Mouse (Mus musculus) inflammation-experienced regulatory T-cells, adult 6 months (primary cell): ENCODE data around the gene H2-M10.6. TPM values are rescaled to one million over a fixed set of nuclear protein-coding genes. Genes with fewer than 3 reads are reported as not detected.
"Not testable (repeated sequence)": the region's sequence is repeated elsewhere in the genome, so short reads cannot be mapped to it uniquely, and the experiment has no call there.

Experiments
- ATAC-seq: one replicate; pipeline ENCODE4 v1.8.0; 2017
- polyA plus RNA-seq, 3 experiments: library from polyadenylated mRNA; unstranded; fragments of 100-300 nt; shearing (Covaris generic); gene quantifications; one replicate each; pipeline ENCODE4 v1.2.1; 2017

The H2-M10.6 gene
- not detected for polyA plus RNA-seq

- ATAC-seq: no peak
Observed at GRCm38 (mm10) chr17:36811871-36812270, at the start of gene H2-M10.6. Gene H2-M10.6 (plus strand): TSS chr17:36812171.

GRCm38 (mm10) chr17:36763816-36764215 is 48.2 kb upstream of the H2-M10.6 start:
- ATAC-seq: no peak

DNA sequence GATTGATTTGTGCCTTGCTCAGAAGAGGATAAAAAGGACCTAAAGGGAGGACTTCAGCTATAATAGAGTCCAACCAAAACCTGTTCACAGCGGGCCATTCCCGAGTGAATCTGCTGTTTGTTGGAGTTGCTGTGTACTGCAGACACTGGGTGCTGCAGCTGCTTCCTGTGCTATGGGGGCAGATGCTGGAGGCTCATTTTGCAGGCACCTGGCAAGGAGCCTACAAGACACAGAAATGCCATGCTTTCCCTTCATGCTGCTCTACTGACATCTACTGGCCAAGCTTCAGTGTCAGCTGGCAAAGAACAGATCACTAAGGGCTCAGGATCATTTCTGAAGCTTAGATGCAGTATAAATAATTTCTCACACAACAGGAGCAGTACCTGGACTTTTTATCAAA is 47.7 kb upstream of the H2-M10.6 start:
- ATAC-seq: not testable (repeated sequence)

DNA sequence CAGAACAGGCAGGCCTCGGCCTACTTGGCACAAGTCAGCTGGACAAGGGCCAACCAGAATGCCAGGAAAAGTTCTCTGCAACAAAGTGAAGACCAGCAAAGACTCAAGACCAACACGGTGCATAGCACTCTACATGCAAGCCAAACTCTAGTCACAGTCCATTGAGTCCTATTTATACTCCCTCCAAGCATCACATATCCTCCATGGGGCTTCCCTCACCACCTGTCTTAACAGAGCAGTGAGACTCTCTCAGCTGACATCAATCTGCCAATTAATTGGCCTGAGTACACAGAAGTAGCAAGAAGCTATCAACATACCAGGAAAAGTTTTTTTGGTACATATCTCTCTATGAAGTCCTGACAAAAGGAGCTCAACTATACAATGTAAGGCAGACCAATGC is 46.6 kb upstream of the H2-M10.6 start:
- ATAC-seq: not testable (repeated sequence)

DNA sequence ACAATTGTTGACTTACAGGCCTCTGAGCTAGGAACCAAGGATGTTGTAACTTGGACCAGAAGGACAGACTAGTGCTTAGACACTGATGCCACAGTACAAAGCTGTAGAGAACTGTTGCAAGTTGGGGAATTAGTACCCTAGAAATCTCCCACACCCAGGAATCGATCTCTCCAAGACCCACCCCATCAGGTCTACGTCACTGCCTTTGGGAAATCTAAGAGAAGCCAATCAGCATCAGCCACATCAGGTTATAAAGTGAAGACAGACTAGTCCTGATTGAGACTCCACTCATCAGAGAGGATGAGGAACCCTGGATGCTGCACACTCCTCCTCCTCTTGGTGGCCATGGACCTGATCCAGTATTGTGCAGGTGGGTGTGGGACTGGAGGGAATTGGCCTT is 39.4 kb upstream of the H2-M10.6 start, which contains the start of gene H2-M10.5:
Gene H2-M10.5, plus strand, starts transcription at position 301 of the 400 bp plus-strand sequence.
- ATAC-seq: not testable (repeated sequence)

- no peak for ATAC-seq
Observed at GRCm38 (mm10) chr17:36781533-36781932, 30.4 kb upstream of the H2-M10.6 start.

GRCm38 (mm10) chr17:36786483-36786886 is 25.5 kb upstream of the H2-M10.6 start:
- peak; percentile 46 for ATAC-seq

- no peak for ATAC-seq
Observed at GRCm38 (mm10) chr17:36788351-36788750, 23.6 kb upstream of the H2-M10.6 start.

- ATAC-seq: peak; percentile 56
Observed at GRCm38 (mm10) chr17:36788801-36789200, 23.2 kb upstream of the H2-M10.6 start.

DNA sequence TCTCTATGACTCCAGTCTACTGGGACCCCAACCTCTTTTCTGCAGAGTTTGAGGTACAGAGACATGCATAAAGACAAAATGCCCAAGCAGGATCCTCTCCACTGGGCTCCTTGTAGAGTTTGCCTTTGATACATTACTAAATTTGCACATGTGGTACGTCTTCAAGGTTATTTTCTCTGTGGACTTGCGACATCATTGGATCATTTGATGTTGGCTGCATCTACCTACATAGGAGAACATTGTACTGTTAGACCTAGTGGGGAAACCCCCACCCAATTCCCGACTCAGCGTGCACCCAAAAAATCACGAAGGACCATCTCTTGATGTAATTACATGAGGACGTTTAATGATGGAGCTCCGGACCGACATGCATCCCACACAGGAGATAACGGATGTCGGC is 12.5 kb upstream of the H2-M10.6 start:
- no peak for ATAC-seq

- ATAC-seq: not testable (repeated sequence)
Observed at GRCm38 (mm10) chr17:36799921-36800462, 12.0 kb upstream of the H2-M10.6 start.

DNA sequence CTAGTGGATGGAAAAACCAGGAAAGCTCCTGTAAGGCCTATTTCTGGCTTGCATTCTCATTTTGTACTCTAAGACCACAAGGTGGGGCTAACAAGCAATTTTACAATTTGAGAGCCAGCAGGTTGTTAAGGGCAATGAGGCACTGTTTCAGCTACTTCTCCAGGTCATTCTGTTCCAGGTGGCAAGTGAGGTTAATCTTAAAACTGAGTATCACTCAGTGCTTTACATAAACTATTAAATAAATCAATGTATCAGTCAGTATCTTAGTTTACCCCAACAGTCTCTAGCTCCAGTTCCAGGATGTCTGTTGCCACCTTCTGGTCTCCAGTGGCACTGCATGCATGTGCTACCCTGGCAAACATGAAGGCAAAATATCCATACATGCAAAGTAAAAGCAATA is 12.0 kb downstream of the H2-M10.6 start:
- peak; percentile 65 for ATAC-seq

GRCm38 (mm10) chr17:36825525-36825924 is 13.6 kb downstream of the H2-M10.6 start:
- ATAC-seq: peak; percentile 57

DNA sequence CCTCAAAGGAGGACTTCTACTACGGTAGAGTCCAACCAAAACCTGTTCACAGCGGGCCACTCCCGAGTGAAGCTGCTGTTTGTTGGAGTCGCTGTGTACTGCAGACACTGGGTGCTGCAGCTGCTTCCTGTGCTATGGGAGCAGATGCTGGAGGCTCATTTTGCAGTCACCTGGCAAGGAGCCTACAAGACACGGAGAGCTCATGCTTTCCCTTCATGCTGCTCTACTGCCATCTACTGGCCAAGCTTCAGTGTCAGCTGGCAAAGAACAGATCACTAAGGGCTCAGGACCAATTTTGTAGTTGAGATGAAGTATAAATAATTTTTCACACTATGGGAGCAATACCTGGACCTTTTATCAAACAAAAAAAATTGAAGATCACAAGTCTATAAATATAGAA is 14.0 kb downstream of the H2-M10.6 start:
- peak; percentile 76 for ATAC-seq

DNA sequence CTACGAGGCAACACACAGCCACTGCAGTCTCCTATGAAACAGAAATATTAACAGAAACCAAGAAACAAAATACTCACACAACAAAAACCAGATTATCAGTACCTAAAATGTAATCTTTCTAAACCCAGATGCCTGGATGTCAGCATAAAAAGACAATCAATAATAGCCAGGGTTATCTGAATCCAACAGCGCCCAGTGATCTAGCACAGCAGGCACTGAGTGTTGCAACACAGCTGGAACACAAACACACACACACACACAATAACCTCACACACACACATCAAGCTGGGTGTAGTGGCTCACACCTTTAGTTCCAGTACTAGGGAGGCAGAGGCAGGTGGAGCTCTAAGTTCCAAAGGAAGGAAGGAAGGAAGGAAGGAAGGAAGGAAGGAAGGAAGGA is 16.5 kb downstream of the H2-M10.6 start:
- ATAC-seq: no peak

DNA sequence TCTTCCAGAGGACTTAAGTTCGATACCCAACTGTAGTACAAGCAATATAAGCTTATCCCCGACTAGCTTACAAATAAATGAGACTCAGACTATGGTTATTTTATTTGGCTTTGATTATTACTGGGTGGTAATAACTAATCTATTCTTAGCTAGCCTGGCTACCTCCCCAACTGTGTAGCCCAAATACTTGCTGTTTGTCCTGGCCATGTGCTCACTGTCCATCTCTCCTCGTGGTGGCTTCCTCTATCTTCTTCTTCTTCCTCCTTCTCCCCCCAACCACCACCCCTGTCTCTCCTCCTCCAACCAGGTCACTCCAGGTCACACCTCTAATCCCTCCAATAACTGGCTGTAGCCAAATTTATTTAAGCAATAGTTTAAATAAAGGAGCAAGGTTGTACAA is 18.5 kb downstream of the H2-M10.6 start:
- no peak for ATAC-seq

DNA sequence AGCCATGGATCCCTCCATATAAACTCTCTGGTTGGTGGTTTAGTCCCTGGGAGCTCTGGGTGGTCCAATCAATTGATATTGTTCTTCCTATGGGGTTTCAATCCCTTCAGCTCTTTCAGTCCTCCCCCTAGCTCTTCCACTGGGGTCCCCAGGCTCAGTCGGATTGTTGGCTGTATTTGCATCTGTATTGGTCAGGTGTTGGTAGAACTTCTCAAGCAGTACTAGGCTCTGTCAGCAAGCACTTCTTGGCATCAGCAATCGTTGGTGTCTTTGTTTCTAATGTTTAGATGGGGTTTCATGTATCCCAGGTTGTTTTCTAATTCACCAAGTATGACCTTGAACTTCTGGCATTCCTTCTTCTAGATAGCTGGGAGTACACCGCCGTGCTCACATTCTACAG is 20.7 kb downstream of the H2-M10.6 start:
- no peak for ATAC-seq

GRCm38 (mm10) chr17:36835591-36836426 is 23.8 kb downstream of the H2-M10.6 start:
- ATAC-seq: peak; percentile 47

GRCm38 (mm10) chr17:36836427-36836812 is 24.4 kb downstream of the H2-M10.6 start:
- peak; percentile 7 for ATAC-seq

GRCm38 (mm10) chr17:36836874-36837647 is 25.1 kb downstream of the H2-M10.6 start, which contains the start of gene Trim26:
Gene Trim26 (plus strand): TSS chr17:36837134.
- ATAC-seq: peak; percentile 94

DNA sequence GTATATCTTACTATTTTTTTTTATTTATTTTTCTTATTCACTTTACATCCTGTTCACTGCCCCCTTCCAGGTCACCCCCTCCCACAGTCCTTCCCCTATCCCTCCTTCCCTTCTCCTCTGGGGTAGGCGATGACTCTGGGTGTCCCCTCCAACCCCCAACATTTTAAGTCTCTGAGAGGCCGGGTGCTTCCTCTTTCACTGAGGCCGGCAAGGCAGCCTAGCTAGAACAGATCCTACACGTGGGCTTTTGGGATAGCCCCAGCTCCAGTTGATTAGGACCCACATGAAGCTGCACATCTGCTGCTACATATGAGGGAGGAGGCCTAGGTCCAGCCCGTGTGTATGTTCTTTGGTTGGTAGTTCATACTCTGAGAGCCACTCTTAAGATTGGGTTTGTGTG is 27.0 kb downstream of the H2-M10.6 start:
- ATAC-seq: no peak

DNA sequence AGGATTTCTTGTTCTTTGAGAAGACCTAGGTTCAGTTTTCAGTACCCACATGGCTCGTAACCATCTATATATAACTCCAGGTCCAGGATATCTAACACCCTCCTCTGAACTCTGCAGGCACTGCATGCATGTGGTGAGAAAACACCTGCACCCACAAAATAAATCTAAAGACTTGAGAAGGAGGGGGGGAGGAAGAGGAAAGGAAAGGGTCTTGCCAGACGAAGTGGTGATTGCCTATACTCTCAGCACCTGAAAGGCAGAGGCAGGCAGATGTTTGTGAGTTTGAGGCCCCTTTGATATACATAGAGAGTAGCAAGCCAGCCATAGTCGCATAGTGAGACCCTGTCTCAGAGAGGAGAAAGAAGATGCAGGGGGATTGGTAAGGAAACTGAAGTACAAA is 28.0 kb downstream of the H2-M10.6 start:
- no peak for ATAC-seq

DNA sequence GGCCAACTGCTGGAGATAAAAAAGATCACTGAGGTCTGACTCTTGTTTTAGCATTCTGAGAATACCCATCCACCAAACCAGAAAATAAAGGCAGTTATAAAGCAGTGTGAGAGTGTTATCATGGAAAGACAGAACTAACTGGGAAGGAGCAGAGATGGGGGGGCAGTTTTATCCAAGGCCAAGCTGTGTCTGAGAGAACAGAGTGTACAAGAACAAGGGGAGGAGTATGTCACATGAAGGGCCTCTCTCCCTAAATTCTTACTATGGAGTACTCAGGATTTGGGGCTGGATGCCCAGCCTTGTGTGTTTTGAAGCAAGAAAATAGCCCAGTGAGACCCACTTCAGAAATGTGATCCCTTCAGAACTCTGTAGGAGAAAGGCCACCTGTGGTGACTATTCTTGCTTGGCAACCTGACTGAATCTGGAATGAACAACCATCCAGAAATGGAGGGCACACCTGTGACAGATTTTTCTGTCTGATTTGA is 29.0 kb downstream of the H2-M10.6 start:
- no peak for ATAC-seq
